Mouse (Mus musculus) CD8-positive naive resting alpha-beta T cell, adult 57 days (primary cell): ENCODE results near the gene Olfr1489. TPM values are rescaled to one million over a fixed set of nuclear protein-coding genes. Genes with fewer than 3 reads are reported as not detected.

Experiments used
- total RNA-seq: library from RNA; stranded (reverse); gene quantifications from one replicate; pipeline ENCODE4 v1.2.4, GENCODE M21; 2023

Gene Olfr1489
- not detected for total RNA-seq

GRCm38 (mm10) chr19:13631321-13631720 is at the start of gene Olfr1489:
Olfr1489 (plus strand) TSS chr19:13631621.

GRCm38 (mm10) chr19:13583211-13583610 is 48.2 kb upstream of the Olfr1489 start, which contains the start of gene Olfr1484:
Olfr1484 (plus strand) TSS chr19:13583511.

GRCm38 (mm10) chr19:13617075-13617474 is 14.3 kb upstream of the Olfr1489 start, which contains the start of gene Olfr1487:
Olfr1487 (plus strand) TSS chr19:13617375.

GRCm38 (mm10) chr19:13650791-13651190 is 19.4 kb downstream of the Olfr1489 start, which contains the start of gene Olfr1490:
Olfr1490 (plus strand) TSS chr19:13651091.

Other genes with a start within 250 kb of the Olfr1489 start
- not detected for gene Olfr1469, start 223.8 kb upstream of the Olfr1489 start, total RNA-seq
- gene Olfr1471, start 188.2 kb upstream of the Olfr1489 start, total RNA-seq: not detected
- not detected for gene Olfr1472, start 175.5 kb upstream of the Olfr1489 start, total RNA-seq
- gene Olfr1474, start 162.1 kb upstream of the Olfr1489 start, total RNA-seq: not detected
- gene Olfr1475, start 151.4 kb upstream of the Olfr1489 start, total RNA-seq: not detected
- gene Olfr1477, start 131.1 kb upstream of the Olfr1489 start, total RNA-seq: not detected
- not detected for gene Olfr1480, start 103.7 kb upstream of the Olfr1489 start, total RNA-seq
- not detected for gene Olfr1484, start 48.1 kb upstream of the Olfr1489 start, total RNA-seq
- not detected for gene Olfr1487, start 14.2 kb upstream of the Olfr1489 start, total RNA-seq
- not detected for gene Olfr1490, start 19.5 kb downstream of the Olfr1489 start, total RNA-seq
- gene Olfr1491, start 65.6 kb downstream of the Olfr1489 start, total RNA-seq: not detected
- gene Olfr1493-ps1, start 91.7 kb downstream of the Olfr1489 start, total RNA-seq: not detected
- gene Olfr1494, start 108.1 kb downstream of the Olfr1489 start, total RNA-seq: not detected
- gene Olfr1495, start 133.0 kb downstream of the Olfr1489 start, total RNA-seq: not detected
- not detected for gene Olfr1496, start 146.3 kb downstream of the Olfr1489 start, total RNA-seq
- gene Olfr1497, start 166.6 kb downstream of the Olfr1489 start, total RNA-seq: not detected
- gene Olfr1499, start 187.8 kb downstream of the Olfr1489 start, total RNA-seq: not detected
- not detected for gene Olfr1500, start 198.9 kb downstream of the Olfr1489 start, total RNA-seq
- gene Olfr1501, start 219.1 kb downstream of the Olfr1489 start, total RNA-seq: not detected
- not detected for gene Olfr1502, start 230.2 kb downstream of the Olfr1489 start, total RNA-seq